Mouse (Mus musculus) brain, adult 10 weeks (tissue): Measurements from ENCODE around the gene Gm14444. TPM values are rescaled to one million over a fixed set of nuclear protein-coding genes. Genes with fewer than 3 reads are reported as not detected.

Source experiments
- polyA plus RNA-seq: library from polyadenylated mRNA; stranded (reverse); fragments of 350-450 nt; fragmentation: Illumina TruSeq; extraction: RNeasy Lipid Tissue Mini Kit (QIAGEN cat#74804); gene quantifications from one replicate; pipeline ENCODE4 v1.2.3, GENCODE M21; 2015; ENCODE audit warnings: low read depth, low replicate concordance

Gm14444 gene
- not detected for polyA plus RNA-seq

GRCm38 (mm10) chr2:175010022-175010421, at the start of gene Gm14444:
Gm14444 (plus strand) TSS chr2:175010241.

GRCm38 (mm10) chr2:175067681-175068261, 57.7 kb downstream of the Gm14444 start, which contains the start of gene Gm14393:
Gm14393 (minus strand) TSS chr2:175067781.

Other genes with a start within 250 kb of the Gm14444 start
- 4.4 TPM for gene Edn3, start 249.6 kb upstream of the Gm14444 start, polyA plus RNA-seq
- 1.7 TPM for gene Gm14393, start 57.5 kb downstream of the Gm14444 start, polyA plus RNA-seq
- 25.5 TPM for gene Gm14399, start 131.8 kb downstream of the Gm14444 start, polyA plus RNA-seq
- 2.5 TPM for gene Gm14443, start 165.6 kb downstream of the Gm14444 start, polyA plus RNA-seq
- 22.5 TPM for gene Gm14391, start 196.7 kb downstream of the Gm14444 start, polyA plus RNA-seq